Mouse (Mus musculus) neural tube, embryonic 11.5 days (tissue): ENCODE measurements around the gene Hexim1. TPM values are rescaled to one million over a fixed set of nuclear protein-coding genes. Genes with fewer than 3 reads are reported as not detected.

Source experiments
- ATAC-seq: fragments of 200-750 bp; cut with Nextera tagmentation; 2 replicates; pipeline ENCODE4 v1.8.0; 2017; ENCODE audit warnings: moderate number of reproducible peaks, mild to moderate bottlenecking, moderate TSS enrichment, moderate library complexity; ENCODE audit not compliant: insufficient read depth, low FRiP score, low TSS enrichment
- DNase-seq: peaks from one replicate; pipeline ENCODE4 v3.0.0-alpha.2; 2015; ENCODE audit warnings: low spot score
- H3K27ac ChIP-seq: fragments of 300-500 bp; sonication (generic); 2 replicates; pipeline ENCODE4 v1.5.1; 2014; ENCODE audit warnings: low read depth, mild to moderate bottlenecking, low read length
- H3K27me3 ChIP-seq: fragments of 300-500 bp; sonication (generic); 2 replicates; pipeline ENCODE4 v1.6.1; 2014; ENCODE audit warnings: mild to moderate bottlenecking, low read length, mixed read lengths; ENCODE audit not compliant: control insufficient read depth, insufficient read depth
- H3K36me3 ChIP-seq: fragments of 300-500 bp; sonication (generic); 2 replicates; pipeline ENCODE4 v1.6.1; 2014; ENCODE audit warnings: mild to moderate bottlenecking, low read length, moderate library complexity, mixed read lengths; ENCODE audit not compliant: control insufficient read depth, insufficient read depth
- H3K4me1 ChIP-seq: fragments of 300-500 bp; sonication (generic); 2 replicates; pipeline ENCODE4 v1.6.1; 2014; ENCODE audit warnings: low read length, mixed read lengths; ENCODE audit not compliant: control insufficient read depth, insufficient read depth
- H3K4me2 ChIP-seq: fragments of 300-500 bp; sonication (generic); 2 replicates; pipeline ENCODE4 v1.6.1; 2014; ENCODE audit warnings: low read depth, mild to moderate bottlenecking, moderate library complexity
- H3K4me3 ChIP-seq: fragments of 300-500 bp; sonication (generic); 2 replicates; pipeline ENCODE4 v1.5.1; 2014; ENCODE audit warnings: low read depth, low read length
- H3K9ac ChIP-seq: fragments of 300-500 bp; sonication (generic); 2 replicates; pipeline ENCODE4 v1.6.1; 2014; ENCODE audit warnings: mild to moderate bottlenecking, low read length
- H3K9me3 ChIP-seq: fragments of 300-500 bp; sonication (generic); 2 replicates; pipeline ENCODE4 v1.6.1; 2016; ENCODE audit warnings: low read length; ENCODE audit not compliant: control insufficient read depth
- WGBS: fragments of 180-500 bp; shearing (Covaris S2); extraction: QIAGEN DNeasy Blood & Tissue Kit; methylation state at CpG from one replicate; pipeline ENCODE4 v1.1.7; 2014; 5-methylcytosine and 5-hydroxymethylcytosine counted together
- polyA plus RNA-seq: library from polyadenylated mRNA; unstranded; fragments of >200 nt; fragmentation: Nextera tagmentation; extraction: Ambion mirVana; gene quantifications from 2 replicates; pipeline ENCODE4 v1.2.1, GENCODE M21; 2014

The Hexim1 gene
- polyA plus RNA-seq, 1 experiment from 2014 or later = 3.6 TPM

- Histone ChIP-seq H3K4me2 (no peak overlapping the region), H3K36me3 (no peaks in the 10 kb centered on the region), H3K27me3 (peaks cover 6% of the 10 kb centered on the region), H3K4me3 (no peak overlapping the region), H3K9ac (no peak overlapping the region), H3K4me1 (no peaks in the 10 kb centered on the region), H3K9me3 (no peaks in the 10 kb centered on the region), H3K27ac (no peak overlapping the region)
- no peak for ATAC-seq
- WGBS = 64% methylated on average over 20 of the region's 20 CpGs
- DNase-seq = no peak
Measured at GRCm38 (mm10) chr11:103093862-103094833, 21.9 kb upstream of the Hexim1 start.

- Histone ChIP-seq H3K4me2 (no peak overlapping the region), H3K36me3 (no peaks in the 10 kb centered on the region), H3K27ac (no peak overlapping the region), H3K4me1 (no peaks in the 10 kb centered on the region), H3K9me3 (no peaks in the 10 kb centered on the region), H3K9ac (no peak overlapping the region), H3K4me3 (no peak overlapping the region), H3K27me3 (peaks cover 17% of the 10 kb centered on the region)
- WGBS = 43% methylated on average over 9 of the region's 9 CpGs
- no peak for DNase-seq
- no peak for ATAC-seq
Measured at GRCm38 (mm10) chr11:103095107-103095670, 20.8 kb upstream of the Hexim1 start.

- DNase-seq (no peak), ATAC-seq (no peak)
- peaks cover 23% of the 10 kb centered on the region for H3K27me3 ChIP-seq
- H3K4me1 ChIP-seq = no peaks in the 10 kb centered on the region
- H3K9me3 ChIP-seq = no peaks in the 10 kb centered on the region
- H3K27ac ChIP-seq = no peak overlapping the region
- H3K9ac ChIP-seq = no peak overlapping the region
- no peaks in the 10 kb centered on the region for H3K36me3 ChIP-seq
- no peak overlapping the region for H3K4me2 ChIP-seq
- no peak overlapping the region for H3K4me3 ChIP-seq
- 89% methylated on average over 6 of the region's 6 CpGs for WGBS
Measured at GRCm38 (mm10) chr11:103095801-103096200, 20.2 kb upstream of the Hexim1 start.

- no peak overlapping the region for H3K9ac ChIP-seq
- H3K27me3 ChIP-seq = peaks cover 37% of the 10 kb centered on the region
- no peak overlapping the region for H3K27ac ChIP-seq
- H3K4me3 ChIP-seq = no peak overlapping the region
- H3K4me1 ChIP-seq = peaks cover under 1% of the 10 kb centered on the region; the same call in 1 of the 2 replicates
- no peak for DNase-seq
- H3K9me3 ChIP-seq = no peaks in the 10 kb centered on the region
- no peaks in the 10 kb centered on the region for H3K36me3 ChIP-seq
- WGBS = 28% methylated on average over 22 of the region's 22 CpGs
- no peak for ATAC-seq
- no peak overlapping the region for H3K4me2 ChIP-seq
Measured at GRCm38 (mm10) chr11:103096979-103097894, 18.8 kb upstream of the Hexim1 start.

- peaks cover 37% of the 10 kb centered on the region for H3K27me3 ChIP-seq
- ATAC-seq = no peak
- no peak overlapping the region for H3K27ac ChIP-seq
- no peaks in the 10 kb centered on the region for H3K9me3 ChIP-seq
- no peaks in the 10 kb centered on the region for H3K36me3 ChIP-seq
- H3K9ac ChIP-seq = no peak overlapping the region
- H3K4me2 ChIP-seq = no peak overlapping the region
- H3K4me3 ChIP-seq = no peak overlapping the region
- no peak for DNase-seq
- WGBS = 66% methylated on average over 11 of the region's 11 CpGs
- peaks cover 8% of the 10 kb centered on the region; the same call in 1 of the 2 replicates for H3K4me1 ChIP-seq
Measured at GRCm38 (mm10) chr11:103098531-103099190, 17.4 kb upstream of the Hexim1 start.

GRCm38 (mm10) chr11:103099352-103099940 is 16.6 kb upstream of the Hexim1 start:
- Histone ChIP-seq H3K27ac (no peak overlapping the region), H3K9me3 (no peaks in the 10 kb centered on the region), H3K4me1 (peaks cover 8% of the 10 kb centered on the region; the same call in 1 of the 2 replicates), H3K9ac (no peak overlapping the region), H3K27me3 (peaks cover 37% of the 10 kb centered on the region), H3K4me2 (no peak overlapping the region), H3K4me3 (no peak overlapping the region), H3K36me3 (no peaks in the 10 kb centered on the region)
- WGBS = 56% methylated on average over 12 of the region's 12 CpGs
- DNase-seq (no peak), ATAC-seq (no peak)

- DNase-seq (no peak), ATAC-seq (no peak)
- H3K27me3 ChIP-seq = peaks cover 37% of the 10 kb centered on the region
- no peak overlapping the region for H3K4me3 ChIP-seq
- no peak overlapping the region for H3K4me2 ChIP-seq
- no peaks in the 10 kb centered on the region for H3K9me3 ChIP-seq
- H3K27ac ChIP-seq = no peak overlapping the region
- no peak overlapping the region for H3K9ac ChIP-seq
- 78% methylated on average over 8 of the region's 8 CpGs for WGBS
- no peaks in the 10 kb centered on the region for H3K36me3 ChIP-seq
- peaks cover 8% of the 10 kb centered on the region; the same call in 1 of the 2 replicates for H3K4me1 ChIP-seq
Measured at GRCm38 (mm10) chr11:103100361-103100760, 15.7 kb upstream of the Hexim1 start.
